Mouse (Mus musculus) heart, postnatal 0 days (tissue): ENCODE data around the gene Mep1a. TPM values are rescaled to one million over a fixed set of nuclear protein-coding genes. Genes with fewer than 3 reads are reported as not detected.

Source experiments
- ATAC-seq: fragments of 200-750 bp; cut with Nextera tagmentation; 2 replicates; pipeline ENCODE4 v1.8.0; 2017; ENCODE audit warnings: low read depth, moderate number of reproducible peaks, moderate library complexity; ENCODE audit not compliant: insufficient read depth
- DNase-seq: peaks from one replicate; pipeline ENCODE4 v3.0.0-alpha.2; 2016; ENCODE audit warnings: low spot score
- H3K27ac ChIP-seq: fragments of 300-500 bp; sonication (generic); 2 replicates; pipeline ENCODE4 v1.5.1; 2014; ENCODE audit warnings: low read depth, mild to moderate bottlenecking
- H3K27me3 ChIP-seq: fragments of 300-500 bp; sonication (generic); 2 replicates; pipeline ENCODE4 v1.6.1; 2014; ENCODE audit warnings: low read length, mixed read lengths; ENCODE audit not compliant: control insufficient read depth, insufficient read depth
- H3K36me3 ChIP-seq: fragments of 300-500 bp; sonication (generic); replicated peaks from 2 replicates; pipeline ENCODE4 v1.6.1; 2014; ENCODE audit warnings: low read length, mixed read lengths; ENCODE audit not compliant: control insufficient read depth, insufficient read depth
- H3K4me1 ChIP-seq: fragments of 300-500 bp; sonication (generic); 2 replicates; pipeline ENCODE4 v1.6.1; 2014; ENCODE audit warnings: antibody characterized with exemption; ENCODE audit not compliant: control insufficient read depth, insufficient read depth
- H3K4me2 ChIP-seq: fragments of 300-500 bp; sonication (generic); 2 replicates; pipeline ENCODE4 v1.6.1; 2014; ENCODE audit warnings: low read depth, mild to moderate bottlenecking, low read length, moderate library complexity
- H3K4me3 ChIP-seq: fragments of 300-500 bp; sonication (generic); 2 replicates; pipeline ENCODE4 v1.5.1; 2014; ENCODE audit warnings: low read depth, low read length
- H3K9ac ChIP-seq: fragments of 300-500 bp; sonication (generic); replicated peaks from 2 replicates; pipeline ENCODE4 v1.6.1; 2014; ENCODE audit warnings: low read depth, low read length, mixed read lengths
- H3K9me3 ChIP-seq: fragments of 300-500 bp; sonication (generic); replicated peaks from 2 replicates; pipeline ENCODE4 v1.6.1; 2016; ENCODE audit warnings: low read length; ENCODE audit not compliant: control insufficient read depth
- CTCF ChIP-seq: IDR thresholded peaks from 2 replicates; pipeline ENCODE4 v1.5.1; 2016; ENCODE audit warnings: antibody characterized with exemption, control low read depth, low read depth
- EP300 ChIP-seq: IDR thresholded peaks from 2 replicates; pipeline ENCODE4 v1.6.1; 2016; ENCODE audit warnings: antibody characterized with exemption, low read depth
- WGBS: fragments of 180-500 bp; shearing (Covaris S2); extraction: QIAGEN DNeasy Blood & Tissue Kit; methylation state at CpG from one replicate; pipeline ENCODE4 v1.1.7; 2014; 5-methylcytosine and 5-hydroxymethylcytosine counted together
- polyA plus RNA-seq: library from polyadenylated mRNA; unstranded; fragments of >200 nt; fragmentation: Nextera tagmentation; extraction: Ambion mirVana; gene quantifications from 2 replicates; pipeline ENCODE4 v1.2.1, GENCODE M21; 2015
- total RNA-seq: library from RNA; depleted of rRNA; stranded (reverse); fragments of >200 nt; gene quantifications from 2 replicates; pipeline ENCODE4 v1.2.3, GENCODE M21; 2014; ENCODE audit warnings: low replicate concordance

Gene Mep1a
- total and polyA plus RNA-seq, 2 experiments from 2014 or later, result not detected

DNA sequence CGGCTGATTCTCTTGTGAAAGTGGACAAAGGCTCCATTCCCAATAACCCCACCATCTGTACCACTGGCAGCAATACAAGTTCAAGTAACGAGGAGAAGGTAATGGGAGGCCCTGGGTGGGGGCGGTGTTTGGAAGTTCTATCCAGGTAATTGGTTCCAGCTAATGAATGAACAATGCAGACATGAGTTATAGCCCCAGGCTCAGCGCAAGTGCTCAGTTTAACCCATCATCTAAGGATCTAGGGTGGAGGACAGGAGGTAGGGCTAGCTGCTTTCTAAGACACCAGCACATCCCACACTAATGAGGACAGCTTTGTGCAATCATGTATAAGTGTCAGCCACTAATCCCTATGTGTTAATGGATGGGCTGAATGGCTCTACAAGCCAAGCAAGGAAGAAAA lies 8.2 kb upstream of the Mep1a start:
- ATAC-seq (no peak), DNase-seq (no peak)
- Histone ChIP-seq H3K27me3 (no peaks in the 10 kb centered on the region), H3K27ac (no peak overlapping the region), H3K4me2 (no peak overlapping the region), H3K9me3 (peaks cover 8% of the 10 kb centered on the region), H3K36me3 (no peaks in the 10 kb centered on the region), H3K4me3 (no peak overlapping the region), H3K9ac (no peak overlapping the region), H3K4me1 (no peaks in the 10 kb centered on the region)
- 76% methylated on average over 4 of the region's 4 CpGs for WGBS
- TF ChIP-seq EP300, result no peak
- TF ChIP-seq CTCF, result no peak

- H3K9ac ChIP-seq, result no peak overlapping the region
- no peak overlapping the region for H3K27ac ChIP-seq
- ATAC-seq (no peak), DNase-seq (no peak)
- no peaks in the 10 kb centered on the region for H3K27me3 ChIP-seq
- H3K4me3 ChIP-seq, result no peak overlapping the region
- no peaks in the 10 kb centered on the region for H3K36me3 ChIP-seq
- TF ChIP-seq EP300 (no peak), CTCF (no peak)
- H3K9me3 ChIP-seq, result no peaks in the 10 kb centered on the region
- H3K4me1 ChIP-seq, result no peaks in the 10 kb centered on the region
- WGBS, result 64% methylated on average over 6 of the region's 6 CpGs
- no peak overlapping the region for H3K4me2 ChIP-seq
These were observed 2.0 kb upstream of the Mep1a start for GRCm38 (mm10) chr17:43504594-43504934.

GRCm38 (mm10) chr17:43503861-43504593 lies 1.4 kb upstream of the Mep1a start:
- no peak overlapping the region for H3K9ac ChIP-seq
- WGBS, result 61% methylated on average over 4 of the region's 4 CpGs
- H3K4me1 ChIP-seq, result no peaks in the 10 kb centered on the region
- no peak overlapping the region for H3K4me3 ChIP-seq
- no peaks in the 10 kb centered on the region for H3K9me3 ChIP-seq
- H3K27me3 ChIP-seq, result no peaks in the 10 kb centered on the region
- no peak for TF ChIP-seq CTCF
- TF ChIP-seq EP300, result no peak
- no peaks in the 10 kb centered on the region for H3K36me3 ChIP-seq
- DNase-seq (no peak), ATAC-seq (no peak)
- H3K4me2 ChIP-seq, result no peak overlapping the region
- no peak overlapping the region for H3K27ac ChIP-seq

DNA sequence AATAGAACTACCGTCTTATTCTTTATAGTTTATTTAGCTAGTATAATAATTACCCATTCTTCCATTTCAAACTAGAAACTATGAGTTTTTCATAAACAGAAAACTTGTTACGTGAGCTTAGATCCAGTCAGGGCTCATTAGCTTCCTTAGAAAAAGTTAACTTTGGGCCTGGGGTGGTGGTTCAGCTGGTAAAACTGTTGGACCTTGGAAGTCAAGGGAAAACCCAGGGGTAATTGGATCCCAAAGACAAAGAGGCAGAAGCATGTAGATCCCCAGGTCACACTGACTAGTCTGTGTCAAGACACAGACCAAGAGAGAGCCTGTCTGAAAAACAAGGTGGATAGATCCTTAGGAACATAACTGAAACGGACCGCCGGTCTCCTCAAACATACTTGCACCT lies 981 bp downstream of the Mep1a start:
- no peak for TF ChIP-seq CTCF
- no peak for TF ChIP-seq EP300
- Histone ChIP-seq H3K27ac (no peak overlapping the region), H3K4me3 (no peak overlapping the region), H3K9me3 (no peaks in the 10 kb centered on the region), H3K36me3 (no peaks in the 10 kb centered on the region), H3K9ac (no peak overlapping the region), H3K27me3 (no peaks in the 10 kb centered on the region), H3K4me1 (no peaks in the 10 kb centered on the region), H3K4me2 (no peak overlapping the region)
- no peak for DNase-seq
- ATAC-seq, result no peak
- 91% methylated on average over 5 of the region's 5 CpGs for WGBS

GRCm38 (mm10) chr17:43501223-43501622 lies 1.4 kb downstream of the Mep1a start:
- ATAC-seq (no peak), DNase-seq (no peak)
- no peaks in the 10 kb centered on the region for H3K36me3 ChIP-seq
- H3K9me3 ChIP-seq, result no peaks in the 10 kb centered on the region
- H3K9ac ChIP-seq, result no peak overlapping the region
- no peak overlapping the region for H3K4me2 ChIP-seq
- H3K4me1 ChIP-seq, result no peaks in the 10 kb centered on the region
- H3K4me3 ChIP-seq, result no peak overlapping the region
- TF ChIP-seq CTCF (no peak), EP300 (no peak)
- no peak overlapping the region for H3K27ac ChIP-seq
- WGBS, result 58% methylated on average over 3 of the region's 3 CpGs
- H3K27me3 ChIP-seq, result no peaks in the 10 kb centered on the region

GRCm38 (mm10) chr17:43500513-43500912 lies 2.1 kb downstream of the Mep1a start:
- Histone ChIP-seq H3K9me3 (no peaks in the 10 kb centered on the region), H3K4me2 (no peak overlapping the region), H3K4me1 (no peaks in the 10 kb centered on the region), H3K4me3 (no peak overlapping the region), H3K9ac (no peak overlapping the region), H3K36me3 (no peaks in the 10 kb centered on the region), H3K27me3 (no peaks in the 10 kb centered on the region), H3K27ac (no peak overlapping the region)
- no peak for DNase-seq
- TF ChIP-seq CTCF (no peak), EP300 (no peak)
- ATAC-seq, result no peak
- 76% methylated on average over 1 of the region's 1 CpGs for WGBS
